Mouse (Mus musculus): ENCODE data around the gene Ankrd33. TPM values are rescaled to one million over a fixed set of nuclear protein-coding genes. Genes with fewer than 3 reads are reported as not detected.

Ankrd33 gene
- total and polyA plus RNA-seq, 3 experiments, result not detected

GRCm38 (mm10) chr15:101139885-101140284 is 24.3 kb downstream of the Ankrd33 start:
- peaks cover 17 to 58% of the 10 kb centered on the region in 2 experiments for H3K4me1 ChIP-seq (ENCODE audit: control insufficient read depth in 1 of 2, insufficient read depth in 2 of 2, low read length in 2 of 2)
- peak overlapping the region; percentile 16; the same call in 1 of the 2 replicates for H3K9ac ChIP-seq (ENCODE audit: control insufficient read depth, low read depth, low read length, poor library complexity, severe bottlenecking)
- H3K36me3 ChIP-seq (ENCODE audit: control insufficient read depth in 1 of 2, insufficient read depth in 2 of 2, low read length in 2 of 2), result peaks cover 0 to 45% of the 10 kb centered on the region in 2 experiments; a peak in 2 of 4 replicates
- peak overlapping the region; percentile 18 for H3K27ac ChIP-seq (ENCODE audit: control insufficient read depth, low read depth, low read length)
- no peaks in the 10 kb centered on the region; the same call in 1 of the 2 replicates for H3K79me2 ChIP-seq (ENCODE audit: control insufficient read depth, insufficient read depth, low read length, poor library complexity)
- no peak overlapping the region for H3K4me3 ChIP-seq (ENCODE audit: control insufficient read depth in 1 of 2, insufficient read depth in 1 of 2, low read depth in 2 of 2, low read length in 2 of 2)
- DNase-seq (ENCODE audit: low read depth, low spot score), result peak; percentile 96
- H3K27me3 ChIP-seq (ENCODE audit: control insufficient read depth in 1 of 2, insufficient read depth in 2 of 2, low read length in 2 of 2), result no peaks in the 10 kb centered on the region
- no peaks in the 10 kb centered on the region for H3K9me3 ChIP-seq (replicated peaks; ENCODE audit: insufficient read depth, low read length)
- TF ChIP-seq MAZ (IDR thresholded peaks at IDR 0.05; ENCODE audit: low read depth, low read length), result no peak
- no peak for TF ChIP-seq POLR2A (IDR thresholded peaks at IDR 0.05; ENCODE audit: control insufficient read depth in 1 of 2, insufficient read depth in 1 of 2, low read depth in 1 of 2, low read length in 2 of 2, poor library complexity in 1 of 2)
- no peak for TF ChIP-seq NELFE (IDR thresholded peaks at IDR 0.05; ENCODE audit: low read depth, low read length)
- TF ChIP-seq MYC (IDR thresholded peaks at IDR 0.05; ENCODE audit: low read depth, low read length), result no peak
- no peak for TF ChIP-seq HCFC1 (IDR thresholded peaks at IDR 0.05; ENCODE audit: low read depth, low read length)
- TF ChIP-seq POLR2AphosphoS2 (IDR thresholded peaks at IDR 0.05; ENCODE audit: low read length), result no peak
- peak; percentile 100 for TF ChIP-seq RCOR1 (IDR thresholded peaks at IDR 0.05; ENCODE audit: low read depth, low read length)
- TF ChIP-seq MAFK (IDR thresholded peaks at IDR 0.05; ENCODE audit: borderline replicate concordance, low read depth, low read length), result peak; percentile 64; the same call in 1 of the 2 replicates
- no peak for TF ChIP-seq ZKSCAN1 (IDR thresholded peaks at IDR 0.05; ENCODE audit: low read depth, low read length)
- TF ChIP-seq MEF2A (IDR thresholded peaks at IDR 0.05; ENCODE audit: extremely low read depth, insufficient replicate concordance, low read depth, low read length, poor library complexity, severe bottlenecking), result no peak
- no peak for TF ChIP-seq GABPA (IDR thresholded peaks at IDR 0.05; ENCODE audit: low read depth, low read length)
- no peak for TF ChIP-seq USF1 (IDR thresholded peaks at IDR 0.05; ENCODE audit: low read depth, low read length)
- TF ChIP-seq JUND (IDR thresholded peaks at IDR 0.05; ENCODE audit: low read depth, low read length), result no peak
- TF ChIP-seq SIN3A (IDR thresholded peaks at IDR 0.05; ENCODE audit: low read length), result peak; percentile 93
- 0 out of 2 replicates have a peak, but pooled peaks have one; percentile 50 for TF ChIP-seq TBP (IDR thresholded peaks at IDR 0.05; ENCODE audit: low read depth, low read length)
- TF ChIP-seq TAL1 (IDR thresholded peaks at IDR 0.05; ENCODE audit: low read length), result peak; percentile 96
- no peak for TF ChIP-seq RAD21 (IDR thresholded peaks at IDR 0.05; ENCODE audit: low read depth, low read length)
- no peak; the same call in 1 of the 2 replicates for TF ChIP-seq MAX (IDR thresholded peaks at IDR 0.05; ENCODE audit: low read length)
- TF ChIP-seq MYB (IDR thresholded peaks at IDR 0.05; ENCODE audit: low read depth, low read length), result no peak
- no peak for TF ChIP-seq CTCF (IDR thresholded peaks at IDR 0.05 in 2 of 3, conservative IDR thresholded peaks at IDR 0.05 in 1 of 3; ENCODE audit: control insufficient read depth in 1 of 3, insufficient read depth in 1 of 3, low read depth in 2 of 3, low read length in 3 of 3, poor library complexity in 1 of 3, severe bottlenecking in 1 of 3)
- TF ChIP-seq KAT2A (conservative IDR thresholded peaks at IDR 0.05; ENCODE audit: low read depth, low read length), result no peak
- peak; percentile 98 for TF ChIP-seq ETS1 (IDR thresholded peaks at IDR 0.05; ENCODE audit: low read depth, low read length)
- TF ChIP-seq NRF1 (IDR thresholded peaks at IDR 0.05; ENCODE audit: insufficient read depth, low read depth, low read length, poor library complexity, severe bottlenecking), result no peak
- TF ChIP-seq BHLHE40 (IDR thresholded peaks at IDR 0.05; ENCODE audit: borderline replicate concordance, low read depth, low read length), result peak; percentile 90
- peak; percentile 85 to 96; a peak in 3 of 4 replicates for TF ChIP-seq EP300 (IDR thresholded peaks at IDR 0.05; ENCODE audit: low read depth in 1 of 2, low read length in 2 of 2)
- TF ChIP-seq MXI1 (IDR thresholded peaks at IDR 0.05; ENCODE audit: low read depth, low read length), result peak; percentile 79
- TF ChIP-seq POLR2AphosphoS5 (IDR thresholded peaks at IDR 0.05; ENCODE audit: borderline replicate concordance, low read depth, low read length), result no peak
- TF ChIP-seq SMC3 (IDR thresholded peaks at IDR 0.05; ENCODE audit: low read depth, low read length), result no peak
- TF ChIP-seq ZNF384 (IDR thresholded peaks at IDR 0.05; ENCODE audit: low read depth, low read length), result no peak
- TF ChIP-seq ZC3H11A (IDR thresholded peaks at IDR 0.05; ENCODE audit: low read depth, low read length), result no peak
- TF ChIP-seq CHD2 (IDR thresholded peaks at IDR 0.05; ENCODE audit: low read length), result no peak
- peak; percentile 88; the same call in 1 of the 2 replicates for TF ChIP-seq UBTF (IDR thresholded peaks at IDR 0.05; ENCODE audit: borderline replicate concordance, insufficient read depth, low read depth, low read length)
- TF ChIP-seq ELF1 (IDR thresholded peaks at IDR 0.05; ENCODE audit: low read depth, low read length), result peak; percentile 55; the same call in 1 of the 2 replicates
- TF ChIP-seq GATA1 (IDR thresholded peaks at IDR 0.05; ENCODE audit: low read depth, low read length), result peak; percentile 93
- no peak for TF ChIP-seq USF2 (IDR thresholded peaks at IDR 0.05; ENCODE audit: borderline replicate concordance in 1 of 2, insufficient read depth in 1 of 2, low read depth in 1 of 2, low read length in 2 of 2)
- peak; percentile 11; the same call in 1 of the 2 replicates for TF ChIP-seq E2F4 (IDR thresholded peaks at IDR 0.05; ENCODE audit: borderline replicate concordance, low read depth, low read length)
- no peak for TF ChIP-seq ZMIZ1 (IDR thresholded peaks at IDR 0.05; ENCODE audit: low read depth, low read length)
